Mouse (Mus musculus) T-helper 2 cell (primary cell): ENCODE results near the gene 2300002M23Rik.

Source experiments
- in situ Hi-C: fragments of 300-600 bp; cut with MboI, MseI; formaldehyde crosslinking; loops from one replicate; pipeline ENCODE4 v1.15.1; 2025; ENCODE audit warnings: high pct_unique_total_duplicates

The 2300002M23Rik gene

GRCm38 (mm10) chr17:35556186-35556765 is 11.0 kb upstream of the 2300002M23Rik start:
- in situ Hi-C loops: no loop called here

- in situ Hi-C loops: no loop called here
Observed at GRCm38 (mm10) chr17:35556812-35557211, 10.4 kb upstream of the 2300002M23Rik start.

- in situ Hi-C loops: no loop called here
Observed at GRCm38 (mm10) chr17:35557351-35557750, 9.9 kb upstream of the 2300002M23Rik start.

- in situ Hi-C loops: no loop called here
Observed at GRCm38 (mm10) chr17:35558216-35558615, 9.0 kb upstream of the 2300002M23Rik start.

GRCm38 (mm10) chr17:35567767-35568166 is 517 bp downstream of the 2300002M23Rik start:
- in situ Hi-C loops: no loop called here

- in situ Hi-C loops: no loop called here
Observed at GRCm38 (mm10) chr17:35569091-35569944, 2.1 kb downstream of the 2300002M23Rik start.

- in situ Hi-C loops: no loop called here
Observed at GRCm38 (mm10) chr17:35570836-35571235, 3.6 kb downstream of the 2300002M23Rik start.

GRCm38 (mm10) chr17:35571477-35571876 is 4.2 kb downstream of the 2300002M23Rik start:
- in situ Hi-C loops: no loop called here

- in situ Hi-C loops: no loop called here
Observed at GRCm38 (mm10) chr17:35578211-35578610, 11.0 kb downstream of the 2300002M23Rik start.

GRCm38 (mm10) chr17:35582900-35583299 is 15.7 kb downstream of the 2300002M23Rik start:
- in situ Hi-C loops: no loop called here

- in situ Hi-C loops: no loop called here
Observed at GRCm38 (mm10) chr17:35584330-35584937, 17.2 kb downstream of the 2300002M23Rik start.

- in situ Hi-C loops: loop anchor here (5.0 kb wide), 1 partner anchor 45 kb away; no protein-coding TSS in a partner anchor
Observed at GRCm38 (mm10) chr17:35587291-35587690, 20.0 kb downstream of the 2300002M23Rik start.

- in situ Hi-C loops: loop anchor here (5.0 kb wide), 1 partner anchor 44 kb away; no protein-coding TSS in a partner anchor
Observed at GRCm38 (mm10) chr17:35588387-35588786, 21.1 kb downstream of the 2300002M23Rik start.

- in situ Hi-C loops: no loop called here
Observed at GRCm38 (mm10) chr17:35590410-35591218, 23.4 kb downstream of the 2300002M23Rik start.

GRCm38 (mm10) chr17:35591219-35591578 is 23.9 kb downstream of the 2300002M23Rik start:
- in situ Hi-C loops: no loop called here

- in situ Hi-C loops: no loop called here
Observed at GRCm38 (mm10) chr17:35591731-35592130, 24.5 kb downstream of the 2300002M23Rik start.

GRCm38 (mm10) chr17:35592131-35592530 is 24.9 kb downstream of the 2300002M23Rik start:
- in situ Hi-C loops: no loop called here

- in situ Hi-C loops: no loop called here
Observed at GRCm38 (mm10) chr17:35593786-35594185, 26.5 kb downstream of the 2300002M23Rik start.

GRCm38 (mm10) chr17:35594456-35594855 is 27.2 kb downstream of the 2300002M23Rik start:
- in situ Hi-C loops: no loop called here

GRCm38 (mm10) chr17:35597399-35597798 is 30.1 kb downstream of the 2300002M23Rik start:
- in situ Hi-C loops: no loop called here

GRCm38 (mm10) chr17:35601249-35601648 is 34.0 kb downstream of the 2300002M23Rik start, which contains the start of gene Sfta2:
Sfta2 (plus strand) TSS chr17:35601549.
- in situ Hi-C loops: no loop called here
